Mouse (Mus musculus): Measurements from ENCODE around the gene Ptpn1. TPM values are rescaled to one million over a fixed set of nuclear protein-coding genes. Genes with fewer than 3 reads are reported as not detected.

Ptpn1 gene
- polyA plus RNA-seq, 1 experiment from 2014 or later: 54.8 TPM

DNA sequence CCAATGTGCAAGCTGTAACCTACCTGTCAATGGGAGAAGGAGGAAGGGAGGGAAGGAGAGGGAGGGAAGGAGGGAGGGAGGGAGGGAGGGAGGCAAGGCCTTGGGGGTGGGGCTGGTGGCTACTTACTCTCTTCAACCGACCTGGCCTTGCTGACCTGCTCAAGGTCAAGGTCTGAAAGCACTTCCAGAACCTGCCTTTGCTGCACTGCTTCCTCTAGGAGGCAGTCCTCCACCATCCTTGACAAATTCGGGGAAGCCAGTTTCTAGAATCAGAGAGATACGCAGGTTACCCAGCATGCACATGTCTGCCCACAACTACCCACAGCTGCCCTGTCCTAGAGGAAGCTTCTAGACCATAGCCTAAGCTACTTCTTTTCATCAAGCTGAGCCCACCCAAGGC is 53.1 kb downstream of the Ptpn1 start:
- no peaks in the 10 kb centered on the region for H3K9me3 ChIP-seq
- 42% methylated on average over 3 of the region's 3 CpGs for WGBS
- no peak for ATAC-seq (ENCODE audit: insufficient read depth, low FRiP score, low read depth)
- H3K4me3 ChIP-seq (replicated peaks): no peak overlapping the region
- no peak overlapping the region for H3K27ac ChIP-seq
- H3K36me3 ChIP-seq: no peaks in the 10 kb centered on the region
- H3K9ac ChIP-seq: no peak overlapping the region
- H3K4me2 ChIP-seq: no peak overlapping the region
- H3K4me1 ChIP-seq: peaks cover 25% of the 10 kb centered on the region
- H3K27me3 ChIP-seq (replicated peaks): no peaks in the 10 kb centered on the region

DNA sequence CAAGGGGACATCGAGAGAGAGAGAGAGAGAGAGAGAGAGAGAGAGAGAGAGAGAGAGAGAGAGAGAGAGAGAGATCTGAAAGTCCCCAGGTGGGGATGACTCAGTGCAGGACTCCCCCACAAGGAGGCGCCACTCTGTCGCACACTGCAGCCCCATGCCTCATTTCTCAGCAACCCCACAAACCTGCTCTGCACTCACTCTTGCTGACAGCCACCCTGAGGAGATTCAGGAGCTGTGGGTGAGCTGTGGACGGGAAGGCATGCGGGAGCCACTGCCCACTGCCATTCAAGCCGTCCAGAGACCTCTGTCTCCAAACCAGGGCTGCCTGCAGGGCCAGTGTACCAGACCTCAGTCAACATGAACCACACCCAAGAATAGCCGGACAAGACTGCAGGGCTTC is 54.9 kb downstream of the Ptpn1 start:
- H3K27me3 ChIP-seq (replicated peaks): no peaks in the 10 kb centered on the region
- WGBS: 17% methylated on average over 6 of the region's 7 CpGs
- H3K4me2 ChIP-seq: no peak overlapping the region
- H3K27ac ChIP-seq: no peak overlapping the region
- H3K4me3 ChIP-seq (replicated peaks): no peak overlapping the region
- no peaks in the 10 kb centered on the region for H3K36me3 ChIP-seq
- H3K9me3 ChIP-seq: no peaks in the 10 kb centered on the region
- peaks cover 28% of the 10 kb centered on the region for H3K4me1 ChIP-seq
- no peak overlapping the region for H3K9ac ChIP-seq
- no peak for ATAC-seq (ENCODE audit: insufficient read depth, low FRiP score, low read depth)

DNA sequence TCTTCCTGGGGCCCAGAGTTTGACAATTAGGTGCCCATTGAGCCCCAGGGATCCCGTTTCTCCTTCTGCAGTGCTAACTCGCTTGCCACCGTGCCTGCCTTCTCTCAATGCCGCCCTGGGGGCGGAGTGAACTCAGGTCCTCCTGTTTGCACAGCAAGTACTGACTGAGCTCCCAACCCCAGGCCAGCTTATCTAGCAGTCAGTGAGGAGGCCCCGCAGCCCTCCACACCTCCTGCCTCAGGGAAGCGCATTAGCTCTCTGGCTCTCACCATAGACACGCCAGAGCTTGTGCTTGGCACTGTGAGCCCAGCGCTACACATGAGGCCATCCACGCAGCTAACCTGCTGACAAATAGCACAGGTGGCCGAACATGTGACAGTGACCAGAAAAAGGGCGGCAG is 55.8 kb downstream of the Ptpn1 start:
- peak; percentile 61 for ATAC-seq (ENCODE audit: insufficient read depth, low FRiP score, low read depth)
- no peaks in the 10 kb centered on the region for H3K9me3 ChIP-seq
- H3K4me1 ChIP-seq: peaks cover 28% of the 10 kb centered on the region
- H3K4me2 ChIP-seq: no peak overlapping the region
- WGBS: 47% methylated on average over 12 of the region's 12 CpGs
- H3K4me3 ChIP-seq (replicated peaks): no peak overlapping the region
- H3K27me3 ChIP-seq (replicated peaks): no peaks in the 10 kb centered on the region
- H3K9ac ChIP-seq: no peak overlapping the region
- H3K27ac ChIP-seq: peak overlapping the region; percentile 40; the same call in 1 of the 2 replicates
- no peaks in the 10 kb centered on the region for H3K36me3 ChIP-seq

DNA sequence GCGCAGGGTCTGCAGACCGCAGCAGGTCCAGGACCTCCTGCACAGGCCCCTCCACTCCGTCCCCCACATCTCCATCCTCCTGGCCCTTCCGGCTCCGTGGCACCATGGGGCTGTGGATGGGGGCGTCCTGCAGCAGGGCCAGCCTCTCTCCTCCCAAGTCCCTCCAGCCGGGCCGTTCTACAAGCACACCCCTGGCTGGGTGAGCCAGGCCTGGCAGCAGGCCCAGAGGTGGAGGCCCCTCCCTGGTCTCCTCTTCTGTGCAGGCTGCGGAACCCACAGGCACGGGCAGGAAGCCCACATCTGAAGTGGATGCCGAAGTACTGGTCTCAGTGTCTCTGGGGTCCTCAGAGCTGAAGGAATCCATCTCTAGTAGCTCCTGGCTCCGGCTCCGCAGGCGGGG is 57.5 kb downstream of the Ptpn1 start:
- Histone ChIP-seq H3K27ac (no peak overlapping the region; the same call in 1 of the 2 replicates), H3K4me3 (replicated peaks) (no peak overlapping the region), H3K9ac (no peak overlapping the region), H3K4me2 (peak overlapping the region; percentile 29), H3K27me3 (replicated peaks) (no peaks in the 10 kb centered on the region), H3K4me1 (peaks cover 28% of the 10 kb centered on the region), H3K9me3 (no peaks in the 10 kb centered on the region), H3K36me3 (no peaks in the 10 kb centered on the region)
- WGBS: 51% methylated on average over 14 of the region's 14 CpGs
- peak; percentile 37; the same call in 1 of the 2 replicates for ATAC-seq (ENCODE audit: insufficient read depth, low FRiP score, low read depth)

DNA sequence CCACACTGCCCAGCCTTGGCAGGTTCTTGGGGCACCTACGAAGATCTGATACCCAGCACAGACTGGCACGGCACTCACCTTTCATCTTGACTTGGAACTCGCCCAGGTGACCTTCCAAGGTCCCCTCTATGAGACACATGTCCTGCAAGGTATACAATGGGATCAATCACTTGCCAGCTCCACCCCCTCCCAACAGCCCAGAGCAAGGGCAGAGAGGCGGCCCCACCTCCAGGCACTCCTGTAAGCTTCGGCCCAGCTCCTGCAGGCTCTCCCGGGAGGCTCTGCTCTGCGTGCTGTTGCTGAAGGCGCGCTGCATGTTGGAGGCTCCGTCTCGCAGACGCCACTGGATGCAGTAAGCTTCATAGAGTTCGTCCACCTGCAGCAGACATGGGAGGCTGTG is 61.4 kb downstream of the Ptpn1 start:
- no peak for ATAC-seq (ENCODE audit: insufficient read depth, low FRiP score, low read depth)
- Histone ChIP-seq H3K4me1 (peaks cover 19% of the 10 kb centered on the region), H3K4me3 (replicated peaks) (no peak overlapping the region), H3K9ac (no peak overlapping the region), H3K27me3 (replicated peaks) (no peaks in the 10 kb centered on the region), H3K9me3 (no peaks in the 10 kb centered on the region), H3K27ac (no peak overlapping the region), H3K36me3 (no peaks in the 10 kb centered on the region), H3K4me2 (no peak overlapping the region)
- 52% methylated on average over 13 of the region's 13 CpGs for WGBS

DNA sequence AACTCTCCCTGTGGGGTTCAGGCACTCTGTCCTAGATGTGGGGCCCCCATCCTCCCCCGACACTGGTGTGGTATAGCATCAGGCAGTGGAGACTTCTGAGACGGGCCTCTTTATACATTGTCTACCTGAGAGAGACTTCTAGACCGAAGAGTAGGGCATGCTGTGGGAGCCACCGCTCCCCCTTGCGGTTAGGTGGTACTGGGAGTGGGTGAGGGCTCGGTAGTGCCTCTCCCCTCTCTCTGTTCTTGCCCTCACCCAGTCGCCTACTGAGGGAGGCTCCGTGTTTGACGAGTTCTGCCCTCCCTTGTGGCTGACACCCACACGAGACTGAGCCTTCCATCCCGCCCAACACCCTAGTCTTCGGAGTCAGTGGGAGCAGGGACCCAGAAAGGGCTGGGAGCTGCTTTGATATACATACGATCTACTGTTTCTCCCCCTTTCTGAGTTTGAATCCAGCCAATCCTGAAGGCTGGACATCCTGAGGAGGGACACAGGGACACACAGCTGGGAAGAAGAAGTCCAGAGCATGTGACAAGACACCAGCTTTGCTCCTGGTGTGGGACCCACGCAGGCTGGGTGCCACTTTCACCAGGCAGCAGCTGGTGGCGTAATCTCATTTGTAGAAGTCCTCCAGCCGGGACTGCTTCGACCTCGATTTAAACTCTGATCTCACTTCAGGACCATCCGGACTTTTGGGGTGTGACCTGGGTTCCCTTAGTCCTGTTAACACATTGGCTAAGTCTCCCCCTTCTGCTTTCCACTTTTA is 64.2 kb downstream of the Ptpn1 start:
- 61% methylated on average over 19 of the region's 19 CpGs for WGBS
- no peak overlapping the region for H3K4me3 ChIP-seq (replicated peaks)
- H3K27me3 ChIP-seq (replicated peaks): no peaks in the 10 kb centered on the region
- H3K27ac ChIP-seq: no peak overlapping the region
- H3K36me3 ChIP-seq: no peaks in the 10 kb centered on the region
- ATAC-seq (ENCODE audit: insufficient read depth, low FRiP score, low read depth): no peak
- peaks cover 3% of the 10 kb centered on the region; the same call in 1 of the 2 replicates for H3K4me1 ChIP-seq
- no peaks in the 10 kb centered on the region for H3K9me3 ChIP-seq
- H3K4me2 ChIP-seq: no peak overlapping the region
- H3K9ac ChIP-seq: no peak overlapping the region

DNA sequence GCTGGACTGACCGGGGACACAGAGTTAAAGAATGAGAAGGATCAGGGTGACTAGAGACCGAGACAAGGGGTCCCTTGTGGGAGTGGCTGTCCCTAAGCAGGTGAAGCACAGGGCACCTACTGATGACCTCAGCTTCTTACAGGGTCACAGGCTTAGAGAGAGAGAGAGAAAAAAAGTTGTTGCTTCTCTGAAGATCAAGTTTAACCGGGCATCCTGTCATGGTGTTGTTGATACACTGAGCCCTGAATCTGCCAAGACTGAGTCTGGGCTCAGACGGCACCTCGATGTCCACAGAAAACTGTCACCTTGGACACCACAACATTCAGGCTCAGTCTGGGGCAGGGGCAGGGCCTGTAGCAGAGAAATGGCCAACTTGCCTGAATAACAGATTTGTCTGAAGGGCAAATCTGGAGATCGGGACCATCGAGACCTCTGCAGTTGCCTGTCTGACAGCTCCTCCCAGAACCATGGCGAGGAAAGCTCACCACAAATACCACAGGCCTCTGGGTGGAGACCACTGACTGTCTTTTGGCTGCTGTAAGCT is 64.9 kb downstream of the Ptpn1 start:
- Histone ChIP-seq H3K9ac (no peak overlapping the region), H3K27me3 (replicated peaks) (no peaks in the 10 kb centered on the region), H3K4me2 (no peak overlapping the region), H3K27ac (no peak overlapping the region), H3K9me3 (no peaks in the 10 kb centered on the region), H3K4me1 (peaks cover 3% of the 10 kb centered on the region; the same call in 1 of the 2 replicates), H3K4me3 (replicated peaks) (no peak overlapping the region), H3K36me3 (no peaks in the 10 kb centered on the region; the same call in 1 of the 2 replicates)
- WGBS: 52% methylated on average over 8 of the region's 8 CpGs
- ATAC-seq (ENCODE audit: insufficient read depth, low FRiP score, low read depth): no peak

DNA sequence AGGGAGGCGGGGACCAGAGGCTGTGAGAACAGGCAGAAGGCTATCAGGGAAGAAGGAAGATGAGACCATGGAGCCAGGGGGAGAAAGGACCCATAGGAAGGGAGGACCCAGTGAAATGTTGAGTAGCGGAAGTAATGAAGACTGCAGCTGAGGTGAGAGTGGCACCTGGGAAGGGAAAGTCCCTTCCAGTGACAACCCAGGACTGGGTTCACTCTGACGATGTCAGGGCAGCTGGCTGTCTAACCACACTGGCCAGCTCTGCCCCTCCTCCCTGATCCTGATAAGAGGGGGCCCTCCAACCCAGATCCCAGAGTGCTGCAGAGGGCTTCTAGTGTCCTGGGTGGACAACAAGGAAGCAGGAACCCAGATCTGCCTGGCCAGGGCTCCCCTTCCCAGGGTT is 65.7 kb downstream of the Ptpn1 start:
- H3K9ac ChIP-seq: no peak overlapping the region
- H3K4me2 ChIP-seq: no peak overlapping the region
- no peaks in the 10 kb centered on the region; the same call in 1 of the 2 replicates for H3K36me3 ChIP-seq
- no peak overlapping the region for H3K4me3 ChIP-seq (replicated peaks)
- no peaks in the 10 kb centered on the region for H3K9me3 ChIP-seq
- no peaks in the 10 kb centered on the region for H3K27me3 ChIP-seq (replicated peaks)
- 58% methylated on average over 3 of the region's 3 CpGs for WGBS
- ATAC-seq (ENCODE audit: insufficient read depth, low FRiP score, low read depth): no peak
- H3K4me1 ChIP-seq: peaks cover 3% of the 10 kb centered on the region; the same call in 1 of the 2 replicates
- no peak overlapping the region for H3K27ac ChIP-seq

DNA sequence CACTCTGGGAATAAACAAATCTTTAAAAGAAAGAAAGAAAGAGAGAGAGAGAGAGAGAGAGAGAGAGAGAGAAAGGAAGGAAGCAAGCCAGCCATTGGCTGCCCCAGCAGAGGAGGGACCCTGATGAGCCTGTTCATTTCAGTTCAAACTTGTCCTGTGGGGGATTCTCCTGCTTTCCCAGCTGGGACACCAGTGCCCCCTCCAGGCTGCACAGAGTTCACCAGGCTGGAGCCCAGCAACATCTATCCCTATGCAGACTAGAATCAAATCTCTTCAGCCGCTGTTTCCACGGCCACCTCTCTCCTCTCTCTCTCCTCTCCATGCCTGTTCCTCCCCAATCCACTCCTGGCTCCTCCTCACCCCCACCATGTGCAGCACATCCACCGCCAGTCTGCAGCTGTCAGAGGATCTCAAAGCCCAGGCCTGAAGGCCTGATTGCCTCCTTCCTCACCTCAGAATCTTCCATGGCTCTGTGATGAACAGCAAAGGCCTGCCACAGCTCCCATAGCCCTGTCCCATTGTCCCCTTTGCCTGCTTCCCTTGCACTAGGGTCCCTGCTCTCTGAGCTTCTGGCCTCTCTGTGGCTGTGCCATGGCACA is 67.4 kb downstream of the Ptpn1 start:
- no peaks in the 10 kb centered on the region for H3K27me3 ChIP-seq (replicated peaks)
- H3K4me1 ChIP-seq: peaks cover 7% of the 10 kb centered on the region; the same call in 1 of the 2 replicates
- no peak overlapping the region for H3K4me2 ChIP-seq
- no peaks in the 10 kb centered on the region for H3K9me3 ChIP-seq
- H3K36me3 ChIP-seq: no peaks in the 10 kb centered on the region; the same call in 1 of the 2 replicates
- H3K4me3 ChIP-seq (replicated peaks): no peak overlapping the region
- no peak for ATAC-seq (ENCODE audit: insufficient read depth, low FRiP score, low read depth)
- 86% methylated on average over 3 of the region's 3 CpGs for WGBS
- H3K9ac ChIP-seq: no peak overlapping the region
- H3K27ac ChIP-seq: no peak overlapping the region

DNA sequence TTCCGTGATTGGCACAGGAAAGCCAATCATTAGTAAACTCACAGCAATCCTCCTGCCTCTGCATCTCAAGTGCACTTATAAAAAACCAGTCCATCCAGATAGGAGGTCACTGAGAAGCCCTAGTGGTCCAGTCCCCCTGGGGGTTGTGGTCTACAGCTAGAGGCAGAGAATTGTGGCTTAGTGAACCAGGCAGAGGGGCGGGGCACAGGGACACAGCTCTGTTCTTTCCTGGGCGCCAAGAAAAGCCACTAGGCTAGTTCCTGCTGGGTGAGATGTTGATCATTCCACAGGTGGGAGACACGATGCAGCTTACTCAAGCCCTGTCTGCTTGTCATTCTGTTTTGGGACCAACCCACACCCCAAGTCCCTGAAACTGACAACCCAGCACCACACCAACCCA is 70.3 kb downstream of the Ptpn1 start:
- no peaks in the 10 kb centered on the region for H3K27me3 ChIP-seq (replicated peaks)
- H3K4me3 ChIP-seq (replicated peaks): no peak overlapping the region
- H3K4me2 ChIP-seq: no peak overlapping the region
- ATAC-seq (ENCODE audit: insufficient read depth, low FRiP score, low read depth): no peak
- H3K36me3 ChIP-seq: no peaks in the 10 kb centered on the region; the same call in 1 of the 2 replicates
- peaks cover 12% of the 10 kb centered on the region for H3K4me1 ChIP-seq
- H3K27ac ChIP-seq: no peak overlapping the region
- 51% methylated on average over 4 of the region's 4 CpGs for WGBS
- H3K9me3 ChIP-seq: no peaks in the 10 kb centered on the region
- no peak overlapping the region for H3K9ac ChIP-seq

DNA sequence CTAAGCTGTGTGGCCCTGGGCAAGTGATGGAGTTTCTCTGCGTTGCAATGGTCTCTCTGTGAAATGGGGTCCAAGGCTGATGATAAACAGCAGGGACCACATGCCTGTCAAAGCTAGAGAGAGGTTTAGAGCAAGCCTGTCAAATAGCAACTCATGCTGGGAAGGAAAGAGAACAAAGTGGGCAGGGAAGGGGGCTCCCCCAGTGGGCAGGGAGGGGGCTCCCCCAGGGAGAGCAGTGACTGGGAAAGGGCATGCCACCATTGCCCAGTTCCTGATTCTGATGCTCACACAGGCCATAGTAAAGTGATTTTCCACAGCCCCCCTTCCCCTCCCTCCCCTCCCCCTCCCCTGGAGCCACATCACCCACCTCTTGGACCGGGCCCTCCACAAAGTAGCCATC is 71.0 kb downstream of the Ptpn1 start:
- WGBS: 60% methylated on average over 2 of the region's 2 CpGs
- H3K4me2 ChIP-seq: no peak overlapping the region

DNA sequence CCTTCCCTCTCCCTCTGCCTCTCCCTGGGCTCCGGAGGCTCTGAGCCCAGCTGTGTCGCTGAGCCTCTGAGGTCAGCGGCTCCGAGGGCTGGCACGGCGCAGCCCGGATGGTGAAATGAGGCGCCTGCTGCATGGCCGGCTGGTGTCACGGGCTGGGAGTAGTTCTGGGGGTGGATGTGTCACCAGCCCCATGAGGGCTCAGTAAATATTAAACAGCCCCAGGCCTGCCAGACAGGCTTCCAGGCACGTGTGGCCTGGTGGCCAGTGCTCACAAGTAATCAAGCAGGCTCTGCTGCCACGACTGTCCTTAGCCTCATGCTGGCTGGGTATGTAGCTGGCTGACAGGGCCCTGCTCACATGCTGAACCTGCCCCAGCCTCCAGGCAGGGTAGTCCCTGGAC is 71.6 kb downstream of the Ptpn1 start:
- H3K4me1 ChIP-seq: peaks cover 12% of the 10 kb centered on the region
- peak; percentile 45; the same call in 1 of the 2 replicates for ATAC-seq (ENCODE audit: insufficient read depth, low FRiP score, low read depth)
- no peaks in the 10 kb centered on the region; the same call in 1 of the 2 replicates for H3K36me3 ChIP-seq
- no peak overlapping the region for H3K27ac ChIP-seq
- H3K4me2 ChIP-seq: no peak overlapping the region
- H3K9ac ChIP-seq: no peak overlapping the region
- no peak overlapping the region for H3K4me3 ChIP-seq (replicated peaks)
- H3K27me3 ChIP-seq (replicated peaks): no peaks in the 10 kb centered on the region
- 52% methylated on average over 12 of the region's 12 CpGs for WGBS
- no peaks in the 10 kb centered on the region for H3K9me3 ChIP-seq

More for the DNA sequence above, 71.0 kb downstream of the Ptpn1 start:
- H3K4me1 ChIP-seq: peaks cover 12% of the 10 kb centered on the region
- H3K9ac ChIP-seq: no peak overlapping the region
- no peaks in the 10 kb centered on the region; the same call in 1 of the 2 replicates for H3K36me3 ChIP-seq
- no peak for ATAC-seq (ENCODE audit: insufficient read depth, low FRiP score, low read depth)
- no peak overlapping the region for H3K27ac ChIP-seq
- H3K4me3 ChIP-seq (replicated peaks): no peak overlapping the region
- no peaks in the 10 kb centered on the region for H3K27me3 ChIP-seq (replicated peaks)
- no peaks in the 10 kb centered on the region for H3K9me3 ChIP-seq

Measured in stomach, embryonic 15.5 days (tissue).